Mouse (Mus musculus) layer of hippocampus, adult 8-10 months (tissue): ENCODE results near the gene Aqp3. TPM values are rescaled to one million over a fixed set of nuclear protein-coding genes. Genes with fewer than 3 reads are reported as not detected.

Experiments
- DNase-seq, 2 experiments: peaks; one replicate each; pipeline ENCODE4 v3.0.0; 2022; ENCODE audit warnings: low spot score in 2 of 2
- total RNA-seq, 4 experiments: library from RNA; stranded (reverse); gene quantifications; 2 replicates each; pipeline ENCODE4 v1.2.4; 2022

Gene Aqp3
- not detected for total RNA-seq

DNA sequence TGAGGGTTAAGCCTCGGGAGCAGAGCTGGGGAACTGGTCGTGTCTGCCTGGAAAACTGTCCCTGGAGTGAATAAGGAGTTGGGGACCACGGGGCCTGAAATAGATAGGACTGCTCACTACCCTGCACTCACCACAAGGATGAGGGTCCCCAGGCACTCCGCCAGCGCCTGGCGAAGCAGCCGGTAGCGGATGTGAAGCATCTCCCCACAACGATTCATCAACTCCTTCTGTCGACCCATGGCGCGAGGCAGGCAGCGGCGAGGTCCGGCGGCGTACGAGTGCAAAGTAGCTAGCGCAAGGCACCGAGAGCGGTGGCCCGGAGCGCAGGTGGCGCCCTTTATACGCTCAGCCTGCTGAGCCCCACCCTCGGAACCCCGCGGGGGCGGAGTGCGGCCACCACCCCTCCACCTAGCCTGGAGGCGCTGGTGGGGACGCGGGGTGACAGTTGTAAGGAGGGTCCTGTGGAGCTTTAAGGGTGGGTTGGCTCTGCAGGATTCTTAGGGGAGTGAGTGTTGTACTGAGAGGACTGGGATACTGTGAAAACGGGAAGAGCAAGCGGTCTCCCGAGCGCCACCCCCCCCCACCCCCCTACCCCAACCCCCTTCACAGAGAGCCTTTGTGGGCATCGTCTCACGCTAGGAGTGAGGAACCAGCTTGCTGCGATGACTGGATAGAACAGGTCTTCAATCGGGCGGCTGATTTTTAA lies at the start of gene Aqp3:
Gene Aqp3, minus strand, starts transcription at position 313 of the 706 bp plus-strand sequence.
- DNase-seq, result no peak

DNA sequence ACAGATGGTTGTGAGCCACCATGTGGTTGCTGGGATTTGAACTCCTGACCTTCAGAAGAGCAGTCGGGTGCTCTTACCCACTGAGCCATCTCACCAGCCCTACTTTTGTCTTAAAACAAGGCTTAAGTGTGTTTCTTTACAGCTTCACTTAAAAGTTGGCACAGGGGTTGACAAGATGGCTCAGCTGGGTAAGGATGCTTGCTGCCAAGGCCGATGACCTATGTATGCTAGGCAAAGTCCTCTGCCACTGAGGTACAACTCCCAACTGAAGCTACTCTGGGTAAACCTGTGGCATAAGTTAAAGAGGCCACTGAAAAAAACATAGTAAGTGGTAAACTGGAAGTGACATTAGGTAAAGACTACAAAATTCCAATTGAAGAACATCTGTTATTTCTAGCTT lies 44.6 kb upstream of the Aqp3 start:
- no peak for DNase-seq

DNA sequence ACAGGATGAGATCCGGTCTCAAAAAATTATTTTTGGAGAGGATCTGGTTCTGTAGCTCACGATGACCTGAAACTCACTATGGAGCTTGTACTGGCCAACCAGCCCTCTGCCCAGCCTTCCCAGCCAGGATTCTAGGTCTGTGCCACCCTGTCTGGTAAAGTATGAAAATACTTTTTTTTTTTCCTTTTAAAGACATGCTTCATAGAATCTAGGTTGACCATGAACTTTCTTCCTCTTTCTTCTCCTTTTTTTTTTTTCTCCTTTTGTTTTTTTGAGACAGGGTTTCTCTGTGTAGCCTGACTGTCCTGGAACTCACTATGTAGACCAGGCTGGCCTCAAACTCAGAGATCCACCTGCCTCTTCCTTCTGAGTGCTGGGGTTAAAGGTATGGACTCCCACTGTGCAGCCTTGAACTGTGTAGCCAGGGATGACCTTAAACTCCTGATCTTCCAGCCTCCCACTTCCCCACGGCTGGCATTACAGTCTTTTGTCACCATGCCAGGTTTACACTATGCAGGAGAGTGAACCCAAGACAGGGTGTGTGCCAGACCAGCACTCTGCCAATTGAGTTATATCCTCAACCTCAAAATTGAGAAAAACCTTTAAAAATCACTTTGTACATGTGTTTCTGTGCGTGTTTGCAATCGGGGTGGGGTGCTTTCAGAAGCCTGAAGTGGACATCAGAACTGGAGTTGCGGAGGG lies 42.3 kb upstream of the Aqp3 start:
- DNase-seq, result no peak

DNA sequence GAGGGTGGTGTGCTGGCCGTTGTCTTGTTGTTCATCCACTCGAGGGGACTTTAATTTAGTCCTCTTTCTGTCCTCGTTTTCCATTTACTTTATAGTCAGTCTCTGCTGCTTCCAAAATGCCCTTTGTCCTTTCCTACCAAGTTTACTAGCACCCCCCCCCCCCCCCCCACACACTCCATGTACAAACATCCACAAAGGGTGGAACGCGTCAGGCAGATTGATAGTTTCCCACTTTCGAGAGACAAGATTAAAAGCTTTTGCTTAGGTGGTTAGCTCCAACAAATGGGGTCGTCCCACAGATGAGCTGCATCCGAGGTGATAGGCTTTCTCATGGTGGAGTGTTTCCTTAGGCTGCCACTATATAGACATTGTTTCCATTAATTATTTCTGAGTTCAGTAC lies 38.8 kb upstream of the Aqp3 start:
- no peak for DNase-seq

DNA sequence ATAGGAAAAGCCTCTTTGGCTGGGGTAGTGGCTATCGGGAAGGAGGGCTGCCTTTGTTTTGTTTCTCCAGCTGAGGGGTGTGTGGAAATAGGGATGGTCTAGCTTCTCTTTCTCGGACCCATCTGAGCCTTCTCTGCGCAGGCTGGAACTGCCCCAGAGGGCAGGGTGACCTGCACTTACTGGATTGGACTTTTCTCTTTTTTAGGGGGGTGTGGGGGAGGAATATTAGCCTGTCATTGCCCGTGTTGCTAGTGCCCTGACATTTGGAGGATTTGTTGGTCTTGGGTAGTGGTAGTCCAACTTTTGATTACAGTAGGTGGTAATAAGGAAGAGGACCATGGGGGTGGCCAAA lies 38.4 kb upstream of the Aqp3 start:
- DNase-seq, result no peak

DNA sequence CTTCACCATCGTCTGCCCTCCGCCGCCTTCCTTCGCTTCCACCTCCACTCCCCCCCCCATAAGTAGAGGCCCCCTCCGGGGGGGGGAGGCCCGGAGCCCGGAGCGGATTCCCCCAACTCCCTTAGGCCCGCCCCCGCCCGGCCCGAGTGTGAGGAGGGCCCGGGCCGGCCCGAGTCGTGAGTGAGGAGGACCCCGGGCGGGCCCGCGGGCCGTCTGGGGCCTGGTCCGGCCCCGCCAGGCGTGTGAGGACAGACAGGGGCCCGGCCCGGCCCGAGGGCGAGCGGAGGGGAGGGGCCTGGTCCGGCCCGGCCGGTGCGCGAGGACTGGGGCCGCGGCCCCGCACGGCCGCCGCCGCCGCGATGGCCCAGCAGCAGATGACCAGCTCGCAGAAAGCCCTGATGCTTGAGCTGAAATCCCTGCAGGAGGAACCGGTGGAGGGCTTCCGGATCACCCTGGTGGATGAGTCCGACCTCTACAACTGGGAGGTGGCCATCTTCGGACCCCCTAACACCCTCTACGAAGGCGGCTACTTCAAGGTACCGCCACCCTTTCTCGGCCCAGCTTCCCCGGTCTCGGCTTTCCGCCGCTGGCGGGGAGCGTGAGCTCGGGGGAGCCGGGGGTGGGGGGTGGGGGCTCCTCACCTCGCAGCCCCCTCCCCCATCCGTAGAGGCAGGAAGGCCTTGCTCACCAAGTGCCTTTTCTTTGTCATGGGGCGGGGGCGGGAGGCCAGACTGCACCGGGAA lies 37.9 kb upstream of the Aqp3 start, which contains the start of gene Ube2r2:
Gene Ube2r2, plus strand, starts transcription at position 33 of the 743 bp plus-strand sequence.
- peak in 1 of 2 experiments; percentile 29 for DNase-seq

DNA sequence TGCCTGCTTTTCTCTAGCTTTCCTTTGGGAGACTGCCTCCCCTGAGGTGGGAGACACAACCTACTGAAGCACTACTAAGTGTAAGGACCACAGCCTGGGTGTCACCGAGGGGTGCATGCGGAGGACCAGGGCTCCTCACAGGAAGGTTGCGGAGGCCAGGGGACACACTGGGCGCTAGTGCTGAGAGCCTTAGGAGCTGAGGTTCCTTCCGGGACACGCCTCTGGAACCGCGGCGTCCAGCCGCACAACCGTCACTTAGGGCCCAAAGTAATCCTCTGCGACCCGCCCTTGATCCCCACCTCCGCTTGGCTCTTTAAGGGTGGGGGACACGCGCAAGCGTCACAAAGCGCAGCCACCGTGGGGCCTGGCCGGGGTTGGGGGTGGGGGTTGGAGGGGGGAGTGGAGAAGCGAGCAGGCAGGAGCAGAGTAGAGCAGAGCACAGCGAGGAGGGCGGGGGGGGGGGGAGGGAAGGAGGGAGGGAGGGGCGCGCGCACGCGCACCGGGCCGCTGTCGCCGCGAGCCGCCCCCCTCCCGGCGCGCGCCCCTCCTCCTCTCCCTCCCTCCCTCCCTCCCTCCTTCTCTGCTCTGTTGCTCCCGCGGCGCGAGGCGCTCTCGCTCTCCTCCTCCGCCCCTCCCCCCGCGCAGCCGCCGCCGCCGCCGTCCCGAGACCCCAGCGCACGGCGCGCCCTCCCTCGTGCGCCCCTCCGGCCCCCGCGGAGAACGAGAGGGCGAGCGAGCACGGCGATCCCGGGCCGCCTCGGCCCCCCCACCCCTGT lies 37.1 kb upstream of the Aqp3 start:
- DNase-seq, result peak; percentile 53 to 54

DNA sequence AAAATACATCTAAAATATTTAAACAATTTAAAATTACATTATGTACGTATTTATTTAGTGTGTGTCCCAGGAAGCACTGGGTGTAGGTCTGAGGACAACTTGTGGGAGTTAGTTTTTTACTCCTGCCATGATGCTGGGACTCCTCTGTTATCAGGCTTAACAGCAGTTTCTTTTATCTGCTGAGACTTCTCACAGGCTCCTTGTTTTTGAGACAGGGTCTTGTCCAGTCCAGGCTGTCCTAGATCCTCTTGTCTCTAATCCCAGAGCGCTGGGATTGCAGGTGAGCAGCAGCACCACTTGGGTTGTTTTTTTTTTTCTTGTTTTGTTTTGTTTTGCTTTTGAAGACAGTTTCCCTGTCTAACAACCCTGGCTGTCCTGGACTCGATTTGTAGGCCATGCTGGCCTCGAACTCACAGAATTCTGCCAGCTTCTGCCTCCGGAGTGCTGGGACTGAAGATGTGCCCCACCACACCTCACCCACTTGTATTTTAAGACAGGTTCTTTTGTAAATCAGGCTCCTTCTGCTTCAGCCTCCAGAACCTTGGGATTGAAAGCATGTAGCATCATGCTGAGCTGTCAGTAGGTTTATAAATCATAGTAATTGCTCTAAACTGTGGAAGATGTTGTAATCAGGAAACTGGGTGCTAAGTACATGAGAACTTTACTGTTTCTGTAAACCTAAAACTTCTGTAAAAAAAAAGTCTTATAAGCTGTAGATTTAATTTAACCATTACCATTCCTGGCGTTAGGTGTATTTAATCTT lies 35.7 kb upstream of the Aqp3 start:
- DNase-seq, result no peak

DNA sequence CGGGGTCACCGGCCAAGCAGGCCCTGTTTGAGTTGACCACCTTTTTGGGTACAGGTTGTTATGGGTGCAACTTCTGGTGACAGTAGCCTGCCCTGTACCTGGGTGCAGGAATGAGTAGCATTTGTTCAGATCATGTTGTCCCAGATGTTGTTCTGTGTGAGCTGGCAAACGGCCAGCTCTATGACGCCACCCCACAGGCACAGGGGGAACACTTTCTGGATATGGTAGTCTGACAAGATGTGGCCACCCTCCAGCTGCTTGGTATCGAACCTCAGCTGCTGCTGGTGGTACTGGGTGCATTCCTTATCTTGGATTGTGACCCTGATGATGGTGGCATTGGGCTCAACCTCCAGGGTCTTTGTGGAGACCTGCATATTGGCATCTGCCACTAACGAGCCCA lies 34.5 kb upstream of the Aqp3 start:
- DNase-seq, result no peak

DNA sequence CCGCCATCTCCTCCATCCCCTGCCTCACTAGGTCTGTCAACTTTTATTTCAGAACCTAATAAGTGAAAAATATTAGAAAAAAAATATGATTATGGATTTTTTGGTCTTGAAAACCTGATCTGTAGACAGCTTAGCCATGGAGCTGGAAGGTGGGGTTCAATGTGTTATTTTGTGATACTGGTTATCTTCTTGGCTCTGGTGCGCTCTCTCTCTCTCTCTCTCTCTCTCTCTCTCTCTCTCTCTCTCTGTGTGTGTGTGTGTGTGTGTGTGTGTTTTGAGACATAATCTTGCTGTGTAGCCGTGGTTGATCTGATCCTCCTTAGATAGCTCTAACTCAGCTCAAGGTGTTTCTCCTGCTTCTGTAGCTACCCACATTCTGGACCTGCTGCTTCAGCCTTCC lies 31.9 kb upstream of the Aqp3 start:
- DNase-seq, result no peak

DNA sequence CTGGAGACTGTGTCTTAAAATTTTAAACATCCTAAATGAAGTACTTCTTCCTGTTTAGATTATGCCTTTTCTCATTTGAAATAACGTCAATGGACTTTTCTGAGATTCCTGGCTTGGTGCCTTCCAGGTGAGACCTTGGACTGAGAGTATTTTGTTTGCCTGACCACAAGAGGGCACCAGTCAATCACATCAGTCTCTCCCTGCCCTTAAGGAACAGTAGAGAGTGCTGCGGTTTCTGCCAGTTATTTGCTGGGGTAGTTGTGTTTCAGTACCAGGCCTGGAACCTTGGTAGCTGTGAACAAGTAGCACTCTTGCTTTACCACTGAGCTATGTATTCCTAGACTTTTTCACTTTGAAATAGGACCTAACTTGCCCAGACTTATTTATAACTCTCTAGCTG lies 31.4 kb upstream of the Aqp3 start:
- DNase-seq, result peak in 1 of 2 experiments; percentile 29

DNA sequence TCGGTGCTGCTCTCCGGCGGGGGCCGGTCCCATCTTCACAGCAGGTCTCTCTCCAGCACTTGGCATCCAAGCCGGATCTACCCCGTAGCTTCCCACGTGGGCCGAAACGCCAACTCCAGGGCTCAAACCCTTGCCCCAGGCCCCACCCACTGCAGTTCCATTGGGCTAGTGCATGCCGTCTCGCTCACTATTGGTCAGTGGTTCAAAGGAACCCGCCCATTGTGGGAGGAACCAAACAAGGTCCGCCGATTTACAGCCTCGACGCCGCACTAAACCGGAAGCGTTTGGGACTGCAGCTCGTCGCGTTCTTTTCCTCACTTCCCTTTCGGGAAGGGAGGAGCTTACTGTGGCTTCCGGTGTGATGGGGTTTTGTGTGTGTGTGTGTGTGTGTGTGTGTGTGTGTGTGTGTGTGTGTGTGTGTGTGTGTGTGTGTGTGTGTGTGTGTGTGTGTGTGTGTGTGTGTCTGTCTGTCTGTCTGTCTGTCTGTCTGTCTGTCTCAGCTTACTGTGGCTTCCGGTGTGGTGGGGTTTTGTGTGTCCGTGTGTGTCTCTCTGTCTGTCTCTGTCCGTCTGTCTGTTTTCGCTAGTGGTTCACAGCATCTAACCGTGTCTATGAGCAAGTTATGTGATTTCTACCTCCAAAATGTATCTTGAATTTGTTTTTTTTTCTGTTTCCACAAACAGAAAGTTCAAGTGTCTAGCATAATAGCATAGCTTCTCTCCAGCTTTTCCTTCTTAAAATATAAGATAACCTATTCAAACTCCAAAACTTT lies 26.4 kb upstream of the Aqp3 start, which contains the start of gene Nol6:
Gene Nol6, minus strand, starts transcription at position 276 of the 772 bp plus-strand sequence.
- peak; percentile 99 for DNase-seq

DNA sequence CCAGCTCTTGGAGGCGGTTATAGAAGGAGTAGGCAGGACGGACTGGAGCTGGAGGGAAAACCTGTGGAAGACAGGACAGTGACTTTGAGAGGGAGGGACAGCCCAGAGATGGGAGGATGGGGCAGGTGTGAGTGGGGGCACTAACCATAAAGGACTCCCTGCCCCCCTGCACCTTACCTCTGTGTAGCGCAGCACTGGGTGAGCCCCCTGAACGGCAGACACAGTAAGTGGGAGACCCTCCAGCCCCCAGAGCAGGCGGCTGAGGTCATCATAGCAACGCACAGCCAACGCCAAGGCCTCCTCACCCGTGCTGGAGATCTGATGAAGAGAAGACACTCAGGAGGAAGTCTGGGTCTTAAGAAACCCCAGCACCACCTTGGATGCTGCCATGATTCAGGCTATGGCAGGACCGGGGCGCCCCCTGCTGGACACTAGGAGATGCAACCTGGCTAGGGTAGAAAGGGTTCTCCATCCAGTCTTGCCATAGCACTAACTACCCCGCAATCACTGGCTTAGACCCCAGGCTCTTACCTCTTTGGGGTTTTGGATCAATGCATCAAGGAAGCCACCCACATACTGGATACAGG lies 20.8 kb upstream of the Aqp3 start:
- peak in 1 of 2 experiments; percentile 54 for DNase-seq

DNA sequence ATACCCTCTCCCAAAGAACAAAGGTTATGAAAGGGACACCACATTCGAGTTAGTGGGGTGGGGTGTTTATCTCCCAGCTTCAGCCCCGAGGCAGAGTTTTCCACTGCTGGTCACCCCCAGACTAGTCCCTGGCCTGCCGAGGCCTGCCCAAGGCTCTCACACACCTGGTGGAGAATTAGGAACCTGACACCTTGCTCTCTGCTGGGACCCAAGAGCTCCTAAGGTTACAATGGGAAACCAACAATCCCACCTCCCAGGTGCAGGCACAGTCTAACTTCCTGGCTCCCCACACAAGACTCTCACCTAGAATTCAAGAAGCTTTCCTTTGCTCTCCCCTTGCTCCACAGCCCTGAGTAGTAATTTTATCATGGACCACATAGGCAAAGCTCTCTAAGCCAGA lies 18.8 kb upstream of the Aqp3 start:
- DNase-seq, result no peak

DNA sequence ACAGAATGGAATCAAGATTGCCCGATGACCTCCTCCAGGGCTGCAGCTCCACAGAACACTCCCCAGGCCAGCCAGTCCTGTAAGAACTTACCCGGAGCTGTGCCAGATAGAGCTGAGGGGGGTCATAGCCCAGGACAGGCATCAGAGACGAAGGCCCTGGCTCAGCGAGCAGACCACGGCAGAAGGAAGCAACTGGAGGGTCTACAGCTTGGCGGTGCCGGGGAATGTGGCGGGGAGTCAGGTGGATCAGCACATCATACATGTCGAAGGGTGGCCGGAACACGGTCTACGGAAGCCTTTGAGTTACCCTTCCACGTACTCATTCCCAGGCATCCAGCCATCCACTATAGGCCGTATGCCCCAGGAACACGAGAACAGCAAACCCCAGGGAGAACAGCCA lies 17.8 kb upstream of the Aqp3 start:
- DNase-seq, result no peak

DNA sequence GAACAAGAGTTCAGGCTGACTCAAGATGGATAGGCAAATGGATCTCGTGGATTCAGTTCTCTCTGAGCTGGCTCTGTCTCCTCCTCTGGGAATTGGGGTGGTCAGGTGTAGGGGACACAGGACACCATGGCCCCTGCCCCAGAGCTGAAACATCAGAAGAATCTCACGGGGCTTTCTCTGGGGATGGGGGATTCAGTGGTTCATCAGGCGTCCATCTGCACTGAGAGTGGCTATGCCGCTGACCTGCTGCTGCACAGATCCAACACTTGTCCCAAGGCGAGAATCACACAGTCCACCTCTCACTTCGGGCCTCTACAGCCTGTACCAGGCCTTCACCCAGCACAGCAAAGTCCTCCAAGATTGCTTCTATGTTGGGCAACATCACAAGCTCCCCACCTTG lies 17.1 kb upstream of the Aqp3 start:
- DNase-seq, result no peak

DNA sequence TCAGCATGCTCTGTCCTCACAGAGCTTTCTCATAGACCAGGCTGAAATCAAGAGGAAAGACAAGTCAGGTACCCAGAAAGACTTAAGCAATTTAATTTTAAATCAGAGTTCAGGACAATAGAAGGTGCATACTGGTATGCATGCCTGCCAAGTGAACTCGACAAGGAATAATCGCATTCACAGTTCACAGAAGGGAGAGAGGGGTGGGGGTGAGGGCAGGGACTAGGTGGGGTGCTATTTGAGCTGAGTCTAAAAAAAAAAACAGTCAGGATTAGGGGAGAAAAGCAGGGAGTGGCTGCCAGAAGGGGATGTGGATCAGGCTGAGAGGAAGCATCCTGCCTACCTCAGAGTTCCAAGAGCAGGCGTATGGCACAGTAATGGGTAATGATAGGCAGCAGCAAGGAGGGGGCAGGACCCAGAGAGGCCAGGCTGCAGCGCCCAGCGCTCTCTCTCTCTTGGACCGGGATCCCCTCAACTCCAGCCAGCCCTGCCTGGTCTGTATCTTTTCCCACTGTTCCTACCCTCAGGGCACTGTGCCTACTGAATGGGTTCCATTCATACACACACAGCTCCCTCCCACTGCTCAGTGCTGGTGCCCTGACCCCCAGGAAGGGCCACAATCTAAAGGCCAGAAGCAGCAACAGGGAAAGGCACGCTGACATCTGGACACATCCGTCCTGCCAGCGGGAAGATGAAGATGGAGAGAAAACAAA lies 16.5 kb upstream of the Aqp3 start:
- DNase-seq, result no peak

DNA sequence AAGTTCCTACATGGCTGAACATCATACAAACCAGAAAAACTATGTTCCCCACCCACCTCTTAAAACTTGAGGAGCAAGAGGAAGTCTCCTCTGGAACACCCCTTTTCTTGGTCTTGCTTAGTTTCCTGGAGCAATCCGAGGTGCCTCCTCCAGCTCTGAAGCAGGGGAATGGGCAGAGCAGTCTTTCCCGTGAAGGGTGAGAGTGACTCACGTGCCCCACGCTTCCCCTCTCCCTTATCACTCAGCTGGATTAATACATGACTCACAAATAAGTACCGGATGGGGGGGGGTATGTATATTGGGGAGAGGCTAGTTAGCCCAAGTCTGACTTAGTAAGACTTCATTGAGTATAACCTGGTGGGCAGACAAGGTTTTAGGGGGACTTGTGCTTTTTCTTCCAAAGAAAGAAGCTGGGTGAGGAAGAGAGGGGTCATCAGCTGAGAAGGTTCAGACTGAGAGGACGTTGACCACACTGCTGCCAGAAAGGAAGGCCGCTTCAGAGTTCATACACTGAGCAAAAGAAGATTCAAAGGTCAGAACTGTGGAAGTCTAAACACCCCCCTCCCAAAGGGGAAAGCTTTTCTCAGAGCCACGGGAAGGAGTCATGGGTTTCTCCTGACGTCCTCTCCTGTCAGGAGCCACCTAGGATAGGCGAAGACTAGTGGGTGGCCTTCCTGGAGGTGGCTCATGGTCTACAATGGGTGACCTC lies 10.9 kb upstream of the Aqp3 start:
- no peak for DNase-seq
